Mouse (Mus musculus) kidney, adult 2 months (tissue): ENCODE measurements at regions not wholly inside any gene's neighbourhood (a gene's known extent, or its start where the extent isn't known, plus 50 kb on each side); places are given as distances from the start of the nearest gene placed in this dataset.

Experiments used
- DNase-seq: peaks from one replicate; pipeline ENCODE4 v3.0.0; 2021
- H3K27ac ChIP-seq: fragments of 200-500 bp; 2 replicates; pipeline ENCODE4 v1.5.1; 2012; ENCODE audit warnings: low read depth, low read length, control low read depth, inconsistent platforms; ENCODE audit not compliant: insufficient read depth
- H3K27me3 ChIP-seq: fragments of 200-500 bp; replicated peaks from 2 replicates; pipeline ENCODE4 v1.6.1; 2012; ENCODE audit warnings: mild to moderate bottlenecking, moderate library complexity, low read length, inconsistent platforms; ENCODE audit not compliant: control insufficient read depth, insufficient read depth
- H3K36me3 ChIP-seq: fragments of 200-500 bp; 2 replicates; pipeline ENCODE4 v1.6.1; 2012; ENCODE audit warnings: mild to moderate bottlenecking, moderate library complexity, low read length, inconsistent platforms; ENCODE audit not compliant: control insufficient read depth, insufficient read depth
- H3K4me1 ChIP-seq: fragments of 200-500 bp; 2 replicates; pipeline ENCODE4 v1.6.1; 2011; ENCODE audit warnings: low read length; ENCODE audit not compliant: control insufficient read depth, insufficient read depth
- H3K4me3 ChIP-seq: fragments of 200-500 bp; 2 replicates; pipeline ENCODE4 v1.5.1; 2011; ENCODE audit warnings: mild to moderate bottlenecking, low read depth, low read length, control low read depth; ENCODE audit not compliant: insufficient read depth
- CTCF ChIP-seq: fragments of 200-500 bp; conservative IDR thresholded peaks from 2 replicates; pipeline ENCODE4 v1.5.1; 2011; ENCODE audit warnings: low read depth, mild to moderate bottlenecking, control low read depth, low read length, moderate library complexity, mixed read lengths; ENCODE audit not compliant: insufficient read depth, insufficient read length
- POLR2A ChIP-seq: fragments of 200-500 bp; IDR thresholded peaks from one replicate; pipeline ENCODE4 v1.6.1; 2011; ENCODE audit warnings: low read depth, low read length, control low read depth
- WGBS: fragments of 180-500 bp; shearing (Covaris S2); methylation state at CpG from one replicate; pipeline ENCODE4 v1.1.7; 2018; 5-methylcytosine and 5-hydroxymethylcytosine counted together

GRCm38 (mm10) chr9:90683319-90683718, 412.7 kb upstream of the Tbc1d2b start:
- 39% methylated on average over 3 of the region's 3 CpGs for WGBS
- DNase-seq, result no peak
- H3K27ac ChIP-seq, result no peak overlapping the region
- H3K27me3 ChIP-seq, result no peaks in the 10 kb centered on the region
- no peak overlapping the region for H3K4me3 ChIP-seq
- no peaks in the 10 kb centered on the region for H3K4me1 ChIP-seq
- H3K36me3 ChIP-seq, result no peaks in the 10 kb centered on the region
- TF ChIP-seq POLR2A, result no peak
- no peak for TF ChIP-seq CTCF

DNA sequence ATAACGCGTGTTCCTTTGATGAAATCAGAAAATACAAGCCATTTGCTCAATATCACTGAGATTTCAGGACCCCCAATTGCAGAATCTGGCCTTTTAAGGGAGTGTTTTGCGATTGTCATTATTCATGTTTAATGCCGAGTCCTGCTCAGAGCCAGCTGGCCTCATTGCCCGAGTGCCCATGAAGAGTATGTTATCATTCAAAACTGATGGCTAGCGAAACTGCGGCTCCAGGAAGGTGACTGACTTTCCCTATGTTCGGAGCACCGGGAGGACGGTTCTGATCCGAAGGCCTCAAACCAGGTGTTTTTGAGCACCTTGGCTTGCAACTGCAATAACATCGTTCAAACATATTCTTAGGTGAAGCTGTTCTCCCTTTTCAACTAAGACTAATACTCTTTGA, 419.5 kb upstream of the Tbc1d2b start:
- TF ChIP-seq POLR2A (no peak), CTCF (no peak)

GRCm38 (mm10) chr9:90691137-90691536, 420.5 kb upstream of the Tbc1d2b start:
- no peak overlapping the region for H3K4me3 ChIP-seq
- H3K27ac ChIP-seq, result no peak overlapping the region
- H3K36me3 ChIP-seq, result no peaks in the 10 kb centered on the region
- DNase-seq, result no peak
- no peaks in the 10 kb centered on the region for H3K4me1 ChIP-seq
- H3K27me3 ChIP-seq, result no peaks in the 10 kb centered on the region
- TF ChIP-seq CTCF (no peak), POLR2A (no peak)

More for the DNA sequence above, 419.5 kb upstream of the Tbc1d2b start:
- 78% methylated on average over 12 of the region's 12 CpGs for WGBS
- Histone ChIP-seq H3K27ac (no peak overlapping the region), H3K36me3 (no peaks in the 10 kb centered on the region), H3K27me3 (no peaks in the 10 kb centered on the region), H3K4me3 (no peak overlapping the region), H3K4me1 (no peaks in the 10 kb centered on the region)
- DNase-seq, result no peak

DNA sequence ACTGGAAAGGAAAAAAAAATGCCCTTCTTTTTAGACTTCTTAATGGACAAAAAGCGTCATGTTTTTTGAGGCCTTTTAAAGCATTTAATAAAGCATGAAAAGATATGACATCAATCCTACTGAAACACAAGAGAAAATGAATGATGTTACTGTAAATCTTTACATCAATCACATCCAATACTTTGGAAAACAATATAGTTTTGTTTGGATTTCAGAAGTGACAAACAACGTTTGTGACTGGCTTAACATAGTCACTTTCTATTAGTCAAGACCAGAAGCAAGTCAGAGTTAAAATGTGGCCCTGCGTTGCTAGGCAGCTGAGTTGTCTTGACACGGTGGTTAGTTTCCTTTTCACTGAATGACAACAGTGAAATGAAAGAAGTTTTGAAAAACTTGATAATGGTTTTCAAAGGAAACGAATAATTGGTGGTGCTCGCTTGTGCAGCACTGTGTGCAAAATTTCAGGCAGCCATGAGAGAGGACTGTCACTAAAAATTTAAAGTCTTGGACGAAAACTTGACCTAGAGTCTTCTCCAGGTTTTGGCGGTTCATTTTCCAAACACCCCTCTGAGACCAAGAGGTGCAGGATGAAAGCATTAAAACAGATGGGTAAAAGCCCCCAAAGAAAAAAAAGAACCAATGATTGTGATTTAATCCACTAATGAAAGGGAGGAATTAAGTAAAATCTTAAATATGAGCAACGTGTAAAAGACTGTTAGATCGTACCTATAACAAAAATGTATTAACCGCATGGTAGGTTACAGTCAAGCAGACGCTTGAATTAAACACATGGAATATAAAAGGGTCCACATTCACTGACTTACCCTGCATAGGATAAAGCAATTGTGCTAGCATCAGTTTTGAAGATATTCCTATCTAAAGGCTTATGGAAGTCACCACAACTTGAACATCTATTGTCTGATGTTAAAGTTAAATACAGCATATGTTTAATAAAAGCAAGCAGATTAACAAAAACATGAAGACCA, 421.4 kb upstream of the Tbc1d2b start:
- TF ChIP-seq POLR2A (no peak), CTCF (no peak)
- WGBS, result 69% methylated on average over 12 of the region's 12 CpGs

GRCm38 (mm10) chr9:90693031-90693671, 422.5 kb upstream of the Tbc1d2b start:
- no peaks in the 10 kb centered on the region for H3K27me3 ChIP-seq
- WGBS, result 44% methylated on average over 9 of the region's 9 CpGs

More for the DNA sequence above, 421.4 kb upstream of the Tbc1d2b start:
- no peaks in the 10 kb centered on the region for H3K4me1 ChIP-seq
- no peaks in the 10 kb centered on the region for H3K36me3 ChIP-seq
- H3K4me3 ChIP-seq, result no peak overlapping the region
- no peak for DNase-seq
- no peaks in the 10 kb centered on the region for H3K27me3 ChIP-seq
- H3K27ac ChIP-seq, result no peak overlapping the region

DNA sequence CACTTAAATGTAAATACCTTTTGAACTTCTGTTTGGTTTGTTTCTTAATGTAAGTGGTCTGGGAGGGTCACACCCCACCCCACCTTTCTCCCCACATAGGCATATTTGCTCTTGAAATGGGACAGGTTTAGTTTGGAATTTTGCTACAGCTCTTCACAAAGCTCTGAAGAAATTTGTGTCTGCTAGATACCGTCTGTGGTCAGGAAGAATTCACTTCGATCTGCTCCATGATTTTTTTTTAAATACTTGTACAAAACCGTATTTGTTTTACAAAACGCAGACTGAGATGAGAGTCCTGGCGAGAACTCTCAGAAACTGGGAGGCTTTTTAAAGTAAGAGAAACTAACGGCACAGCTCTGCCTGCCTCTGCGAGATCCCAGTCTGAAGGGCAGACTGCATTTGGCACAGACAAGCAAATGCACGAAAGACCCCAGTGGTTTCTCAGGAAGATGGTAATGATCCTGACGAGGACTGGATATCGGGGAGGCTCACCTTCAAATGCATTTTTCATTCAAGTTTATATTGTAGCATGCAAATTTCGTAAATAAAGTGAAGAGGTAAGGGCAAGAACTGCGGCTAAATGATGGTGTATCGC, 423.5 kb upstream of the Tbc1d2b start:
- Histone ChIP-seq H3K27me3 (no peaks in the 10 kb centered on the region), H3K27ac (no peak overlapping the region), H3K4me3 (no peak overlapping the region), H3K4me1 (no peaks in the 10 kb centered on the region), H3K36me3 (no peaks in the 10 kb centered on the region)
- 69% methylated on average over 13 of the region's 13 CpGs for WGBS
- no peak for TF ChIP-seq POLR2A
- TF ChIP-seq CTCF, result no peak
- DNase-seq, result no peak

More at GRCm38 (mm10) chr9:90693031-90693671, 422.5 kb upstream of the Tbc1d2b start:
- Histone ChIP-seq H3K4me3 (no peak overlapping the region), H3K4me1 (no peaks in the 10 kb centered on the region), H3K27ac (no peak overlapping the region), H3K36me3 (no peaks in the 10 kb centered on the region)
- no peak for DNase-seq
- TF ChIP-seq POLR2A (no peak), CTCF (no peak)

DNA sequence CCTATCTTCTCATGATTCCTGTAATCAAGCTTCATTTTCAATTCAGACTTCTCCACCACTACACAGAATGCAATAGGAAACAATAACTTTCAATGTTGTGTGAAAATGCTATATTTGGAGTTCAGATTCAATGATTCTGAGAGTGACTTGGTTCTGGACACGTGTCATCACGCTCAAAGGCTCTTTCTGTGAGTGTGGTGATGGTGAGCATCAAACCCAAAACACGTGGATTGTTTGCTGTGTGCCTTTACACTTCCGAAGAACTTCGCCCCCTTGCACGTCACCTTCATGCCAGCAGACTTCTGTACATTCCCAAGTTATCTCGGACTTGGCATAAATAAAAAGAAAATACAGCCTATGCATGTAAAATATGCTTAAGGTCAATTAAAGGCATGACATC, 425.1 kb upstream of the Tbc1d2b start:
- DNase-seq, result no peak
- Histone ChIP-seq H3K4me3 (no peak overlapping the region), H3K36me3 (no peaks in the 10 kb centered on the region), H3K4me1 (no peaks in the 10 kb centered on the region), H3K27ac (no peak overlapping the region), H3K27me3 (no peaks in the 10 kb centered on the region)
- TF ChIP-seq CTCF (no peak), POLR2A (no peak)
- 78% methylated on average over 7 of the region's 7 CpGs for WGBS
